Comparison of ENCODE assay signal across 9 mouse cellular contexts in genomic region chr11:118083811-118084210, GRCm38 (mm10). TPM values are rescaled to one million over a fixed set of nuclear protein-coding genes. Genes with fewer than 3 reads are reported as not detected.
DNase-seq lines count a peak whose midpoint lies in the region; ATAC-seq and TF ChIP-seq lines count a peak whose summit lies in the region.
"Had no signal": no experiment of that assay in that cellular context is flagged by ENCODE, and none has a peak within 500 bp of the region (broad histone marks: within the 10 kb centered on the region; RNA-seq: fewer than 3 reads in every experiment).

No protein-coding gene starts in this region.

- H3K36me3 ChIP-seq in hindbrain, embryonic 10.5 days: no peaks in the 10 kb centered on the region
- H3K36me3 ChIP-seq in hindbrain, embryonic 16.5 days (ENCODE audit: control insufficient read depth, insufficient read depth, low read length): no peaks in the 10 kb centered on the region
- H3K36me3 ChIP-seq: embryonic facial prominence, embryonic 12.5 days had no signal

- no peak overlapping the region for H3K4me2 ChIP-seq in hindbrain, embryonic 16.5 days (ENCODE audit: low read length)
- H3K4me2 ChIP-seq: embryonic facial prominence, embryonic 12.5 days had no signal

- WGBS in hindbrain, embryonic 10.5 days: 7% methylated on average over 6 of the region's 6 CpGs
- 8% methylated on average over 6 of the region's 6 CpGs for WGBS in hindbrain, embryonic 16.5 days

- no peak overlapping the region for H3K9ac ChIP-seq in hindbrain, embryonic 16.5 days (ENCODE audit: low read depth, low read length)
- H3K9ac ChIP-seq: embryonic facial prominence, embryonic 12.5 days had no signal

- intact Hi-C loops in left cerebral cortex, adult 2 months (cut with DNase I): loop anchor here (1.0 to 10.0 kb wide), 3 partner anchors 19 to 291 kb away; no protein-coding TSS in a partner anchor

- peak; percentile 83 for TF ChIP-seq CTCF in left cerebral cortex, adult 2 months (IDR thresholded peaks at IDR 0.05)

- H3K4me1 ChIP-seq in hindbrain, embryonic 10.5 days (replicated peaks): peaks cover 28% of the 10 kb centered on the region
- no peaks in the 10 kb centered on the region for H3K4me1 ChIP-seq in hindbrain, embryonic 16.5 days (ENCODE audit: control insufficient read depth, insufficient read depth, low read depth, low read length)
- H3K4me1 ChIP-seq: embryonic facial prominence, embryonic 12.5 days had no signal

- 0 out of 2 replicates have a peak, but pooled peaks cover 3% of the 10 kb centered on the region for H3K9me3 ChIP-seq in hindbrain, embryonic 10.5 days
- H3K9me3 ChIP-seq in hindbrain, embryonic 16.5 days (ENCODE audit: control insufficient read depth, low read length): no peaks in the 10 kb centered on the region
- H3K9me3 ChIP-seq: embryonic facial prominence, embryonic 12.5 days had no signal

- H3K4me3 ChIP-seq in hindbrain, embryonic 10.5 days: no peak overlapping the region
- H3K4me3 ChIP-seq in hindbrain, embryonic 16.5 days (ENCODE audit: low read length): no peak overlapping the region
- no peak overlapping the region for H3K4me3 ChIP-seq in left cerebral cortex, adult 2 months
- H3K4me3 ChIP-seq: embryonic facial prominence, embryonic 12.5 days had no signal

- DNase-seq in hindbrain, embryonic 10.5 days (ENCODE audit: low spot score): peak; percentile 72
- peak; percentile 77 for DNase-seq in ES-CJ7 (ENCODE audit: low read depth, low spot score)
- peak; percentile 37 for DNase-seq in cerebellum, adult 11-12 months
- DNase-seq in gastrocnemius, postnatal 10 days: peak; percentile 82
- peak; percentile 66 to 69 for DNase-seq in left cerebral cortex, adult 2 months (ENCODE audit: extremely low spot score in 1 of 2, low spot score in 2 of 2)
- DNase-seq in thymus, postnatal 0 days (ENCODE audit: low spot score): peak; percentile 81

- ATAC-seq in hindbrain, embryonic 16.5 days: no peak
- ATAC-seq in monocyte, adult 5-6 weeks (replicated peaks; ENCODE audit: insufficient number of reproducible peaks, low FRiP score, low TSS enrichment, poor library complexity, severe bottlenecking): peak; percentile 41; the same call in 1 of the 2 replicates

- no peak overlapping the region for H3K27ac ChIP-seq in hindbrain, embryonic 10.5 days
- no peak overlapping the region for H3K27ac ChIP-seq in hindbrain, embryonic 16.5 days (ENCODE audit: low read depth, low read length)
- no peak overlapping the region for H3K27ac ChIP-seq in left cerebral cortex, adult 2 months

- no peaks in the 10 kb centered on the region for H3K27me3 ChIP-seq in hindbrain, embryonic 10.5 days (ENCODE audit: insufficient read depth, poor library complexity, severe bottlenecking)
- no peaks in the 10 kb centered on the region for H3K27me3 ChIP-seq in hindbrain, embryonic 16.5 days (replicated peaks; ENCODE audit: control insufficient read depth, insufficient read depth, low read length)
- H3K27me3 ChIP-seq: embryonic facial prominence, embryonic 12.5 days had no signal

RNA-seq across cellular contexts. Expression of gene Dnah17, which starts 46.6 kb away (rescaled TPM):
- 0.19 and 0.33 TPM in 2 replicates for polyA plus RNA-seq in hindbrain, embryonic 10.5 days (2016; fragmentation: Nextera tagmentation; extraction: Ambion mirVana)
- 0.22 and 0.23 TPM in 2 replicates for polyA plus RNA-seq in hindbrain, embryonic 16.5 days (2015; fragmentation: Nextera tagmentation; extraction: Ambion mirVana)
- under 1 TPM; 0.02 to 0.07 TPM for total RNA-seq in gastrocnemius, postnatal 10 days (2021)
- total RNA-seq in left cerebral cortex, adult 2 months (2021): under 1 TPM; 0.05 to 0.16 TPM
- 0.19 to 2.2 TPM in 2 of 3 replicates, not detected in the other for total RNA-seq in monocyte, adult 5-6 weeks (2017)
- 0.63 and 0.88 TPM in 2 replicates for polyA plus RNA-seq in thymus, postnatal 0 days (2015; fragmentation: Nextera tagmentation; extraction: Ambion mirVana)
